Mouse (Mus musculus) stomach, embryonic 16.5 days (tissue): ENCODE data around the gene Gm4922. TPM values are rescaled to one million over a fixed set of nuclear protein-coding genes. Genes with fewer than 3 reads are reported as not detected.

Source experiments
- ATAC-seq: fragments of 200-750 bp; cut with Nextera tagmentation; 2 replicates; pipeline ENCODE4 v1.8.0; 2017; ENCODE audit warnings: moderate number of reproducible peaks, moderate TSS enrichment; ENCODE audit not compliant: insufficient read depth, low FRiP score
- H3K27ac ChIP-seq: fragments of 300-500 bp; sonication (generic); 2 replicates; pipeline ENCODE4 v1.5.1; 2014; ENCODE audit warnings: low read length
- H3K27me3 ChIP-seq: fragments of 300-500 bp; sonication (generic); 2 replicates; pipeline ENCODE4 v1.6.1; 2014; ENCODE audit warnings: low read length, control low read depth, mixed read lengths; ENCODE audit not compliant: control insufficient read depth, insufficient read depth
- H3K36me3 ChIP-seq: fragments of 300-500 bp; sonication (generic); 2 replicates; pipeline ENCODE4 v1.6.1; 2014; ENCODE audit warnings: low read length; ENCODE audit not compliant: control insufficient read depth, insufficient read depth
- H3K4me1 ChIP-seq: fragments of 300-500 bp; sonication (generic); 2 replicates; pipeline ENCODE4 v1.6.1; 2014; ENCODE audit warnings: low read length, control low read depth, mixed read lengths; ENCODE audit not compliant: control insufficient read depth, insufficient read depth
- H3K4me2 ChIP-seq: fragments of 300-500 bp; sonication (generic); 2 replicates; pipeline ENCODE4 v1.6.1; 2014; ENCODE audit warnings: low read depth, low read length, mixed read lengths
- H3K4me3 ChIP-seq: fragments of 300-500 bp; sonication (generic); replicated peaks from 2 replicates; pipeline ENCODE4 v1.5.1; 2014; ENCODE audit warnings: mild to moderate bottlenecking, low read length
- H3K9ac ChIP-seq: fragments of 300-500 bp; sonication (generic); 2 replicates; pipeline ENCODE4 v1.6.1; 2014; ENCODE audit warnings: low read length
- H3K9me3 ChIP-seq: fragments of 300-500 bp; sonication (generic); replicated peaks from 2 replicates; pipeline ENCODE4 v1.6.1; 2016; ENCODE audit warnings: low read length, control low read depth; ENCODE audit not compliant: control insufficient read depth
- WGBS: fragments of 180-500 bp; shearing (Covaris S2); extraction: QIAGEN DNeasy Blood & Tissue Kit; methylation state at CpG from one replicate; pipeline ENCODE4 v1.1.7; 2014; 5-methylcytosine and 5-hydroxymethylcytosine counted together
- polyA plus RNA-seq: library from polyadenylated mRNA; unstranded; fragments of >200 nt; fragmentation: Nextera tagmentation; extraction: Ambion mirVana; gene quantifications from 2 replicates; pipeline ENCODE4 v1.2.1, GENCODE M21; 2015

The Gm4922 gene
- polyA plus RNA-seq, 1 experiment from 2014 or later = 0.13 TPM

DNA sequence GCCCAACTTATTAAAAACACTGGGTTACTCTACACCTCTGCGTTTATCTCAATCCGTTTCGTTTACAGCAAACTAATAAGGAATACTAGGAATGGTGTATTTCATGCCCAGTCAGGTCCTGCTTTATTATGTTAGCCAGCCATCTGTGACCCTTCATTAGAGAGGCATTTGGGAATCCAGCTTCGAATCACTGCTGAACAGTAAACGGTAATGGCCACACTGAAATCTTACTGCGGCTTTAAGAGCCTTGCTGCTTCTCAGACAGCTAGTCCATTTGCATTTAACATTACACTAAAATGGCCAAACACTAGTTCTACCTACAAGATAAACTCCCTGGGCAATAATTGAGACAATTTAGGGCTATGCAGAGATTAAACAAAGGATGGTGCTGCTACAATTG lies 44.5 kb downstream of the Gm4922 start:
- Histone ChIP-seq H3K36me3 (no peaks in the 10 kb centered on the region), H3K4me2 (peak overlapping the region; percentile 89), H3K27ac (no peak overlapping the region), H3K9me3 (no peaks in the 10 kb centered on the region), H3K4me1 (no peaks in the 10 kb centered on the region), H3K9ac (no peak overlapping the region), H3K4me3 (peak overlapping the region; percentile 60), H3K27me3 (peaks cover 4% of the 10 kb centered on the region)
- no peak for ATAC-seq
- WGBS = 72% methylated on average over 6 of the region's 6 CpGs

DNA sequence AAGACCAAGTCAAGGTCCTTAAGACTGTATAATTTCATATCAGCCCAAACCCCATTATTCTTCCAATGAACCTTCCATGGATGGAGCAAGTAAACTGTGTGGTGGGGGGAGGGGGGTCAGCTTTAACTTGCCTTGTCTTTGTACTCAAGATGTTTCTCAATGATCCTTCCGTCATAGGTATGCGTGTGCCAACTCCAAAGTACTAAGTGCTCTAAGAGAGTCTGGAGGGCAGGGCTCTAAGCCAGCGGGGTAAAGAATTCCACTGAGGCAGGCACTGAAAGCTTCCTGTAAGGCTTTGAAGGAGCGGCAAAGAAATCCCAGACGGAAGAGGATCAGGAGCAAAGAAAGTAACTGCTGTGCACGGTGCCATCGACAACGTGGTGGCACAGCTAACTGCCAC lies 45.6 kb downstream of the Gm4922 start:
- 89% methylated on average over 8 of the region's 8 CpGs for WGBS
- Histone ChIP-seq H3K36me3 (no peaks in the 10 kb centered on the region), H3K9me3 (no peaks in the 10 kb centered on the region), H3K27me3 (peaks cover 4% of the 10 kb centered on the region), H3K27ac (no peak overlapping the region), H3K4me2 (no peak overlapping the region), H3K9ac (no peak overlapping the region), H3K4me1 (no peaks in the 10 kb centered on the region), H3K4me3 (no peak overlapping the region)
- no peak for ATAC-seq

Other genes with a start within 250 kb of the Gm4922 start
- 56.3 and 82.2 TPM in 2 replicates for gene Hebp2, start 240.7 kb downstream of the Gm4922 start, polyA plus RNA-seq
- gene Arfgef3, start 42.8 kb downstream of the Gm4922 start, polyA plus RNA-seq = 3.1 and 3.2 TPM in 2 replicates
- 465 and 640 TPM in 2 replicates for gene Perp, start 58.2 kb upstream of the Gm4922 start, polyA plus RNA-seq
- gene Tnfaip3, start 228.9 kb upstream of the Gm4922 start, polyA plus RNA-seq = 2.5 and 3.1 TPM in 2 replicates